Comparison of ENCODE assay signal across 8 mouse cellular contexts in the genomic region with DNA sequence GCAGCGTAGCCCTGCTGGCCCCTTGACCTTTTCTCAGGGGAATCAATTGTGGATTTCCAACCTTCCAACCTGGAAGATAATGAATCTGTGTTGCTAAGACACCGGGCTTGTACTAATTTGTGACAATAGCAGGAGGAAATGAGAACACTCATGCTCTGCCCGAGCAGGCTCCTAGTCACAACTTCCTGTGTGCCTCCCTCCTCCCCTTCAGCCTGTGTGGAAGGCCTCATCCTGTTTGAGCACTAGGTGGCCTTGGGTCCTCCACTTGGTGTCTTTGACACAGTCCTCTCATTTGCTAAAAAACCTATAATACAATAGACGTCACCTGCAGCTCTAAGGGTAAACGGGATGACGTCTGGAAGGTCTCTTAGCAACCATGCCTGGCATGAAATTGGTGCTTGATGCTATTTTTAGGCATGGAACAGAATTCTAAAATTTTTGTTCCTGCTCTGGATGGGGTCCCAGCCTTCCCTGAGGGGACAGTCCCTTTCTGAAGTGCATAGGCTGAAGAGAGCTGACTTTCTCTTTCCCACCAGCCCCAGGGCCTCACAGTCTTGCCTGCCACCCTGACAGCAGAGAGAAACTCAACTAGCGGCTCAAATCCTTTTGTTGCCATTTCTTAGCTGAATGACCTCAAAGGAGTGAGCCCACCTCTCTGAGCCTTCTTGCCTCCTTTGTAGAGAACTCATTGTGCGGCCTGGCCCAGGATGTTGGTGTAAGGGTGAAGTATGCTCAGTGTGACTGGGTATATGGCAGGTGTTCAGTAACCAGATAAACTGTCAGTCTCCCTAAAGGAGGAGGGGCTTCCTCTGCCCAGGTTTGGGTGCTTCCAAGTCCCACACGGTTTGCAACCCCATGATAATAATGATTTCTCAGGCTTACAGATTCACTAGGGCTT.
DNase-seq lines count a peak whose midpoint lies in the region; ATAC-seq lines count a peak whose summit lies in the region.

No protein-coding gene starts in this region.

- 39% methylated on average over 9 of the region's 9 CpGs for WGBS in forebrain, embryonic 12.5 days
- 25% methylated on average over 9 of the region's 9 CpGs for WGBS in hindbrain, embryonic 16.5 days
- WGBS in midbrain, embryonic 12.5 days, result 32% methylated on average over 9 of the region's 9 CpGs

- no peaks in the 10 kb centered on the region for H3K27me3 ChIP-seq in forebrain, embryonic 12.5 days
- H3K27me3 ChIP-seq in hindbrain, embryonic 16.5 days (replicated peaks; ENCODE audit: control insufficient read depth, insufficient read depth, low read length), result no peaks in the 10 kb centered on the region
- peaks cover 8% of the 10 kb centered on the region; the same call in 1 of the 2 replicates for H3K27me3 ChIP-seq in midbrain, embryonic 12.5 days

- H3K9ac ChIP-seq in forebrain, embryonic 12.5 days, result no peak overlapping the region
- no peak overlapping the region for H3K9ac ChIP-seq in hindbrain, embryonic 16.5 days (ENCODE audit: low read depth, low read length)
- no peak overlapping the region for H3K9ac ChIP-seq in midbrain, embryonic 12.5 days (replicated peaks)

- no peak overlapping the region for H3K4me2 ChIP-seq in forebrain, embryonic 12.5 days
- no peak overlapping the region for H3K4me2 ChIP-seq in hindbrain, embryonic 16.5 days (ENCODE audit: low read length)
- H3K4me2 ChIP-seq in midbrain, embryonic 12.5 days (replicated peaks), result no peak overlapping the region

- H3K4me3 ChIP-seq in forebrain, embryonic 12.5 days (replicated peaks), result no peak overlapping the region
- H3K4me3 ChIP-seq in hindbrain, embryonic 16.5 days (ENCODE audit: low read length), result no peak overlapping the region
- no peak overlapping the region for H3K4me3 ChIP-seq in midbrain, embryonic 12.5 days

- H3K4me1 ChIP-seq in forebrain, embryonic 12.5 days, result peaks cover 23% of the 10 kb centered on the region
- peaks cover 11% of the 10 kb centered on the region for H3K4me1 ChIP-seq in hindbrain, embryonic 16.5 days (ENCODE audit: control insufficient read depth, insufficient read depth, low read depth, low read length)
- H3K4me1 ChIP-seq in midbrain, embryonic 12.5 days, result peaks cover 24% of the 10 kb centered on the region

- H3K36me3 ChIP-seq in forebrain, embryonic 12.5 days (replicated peaks), result no peaks in the 10 kb centered on the region
- no peaks in the 10 kb centered on the region for H3K36me3 ChIP-seq in hindbrain, embryonic 16.5 days (ENCODE audit: control insufficient read depth, insufficient read depth, low read length)
- H3K36me3 ChIP-seq in midbrain, embryonic 12.5 days, result no peaks in the 10 kb centered on the region

- peak overlapping the region; percentile 36; the same call in 1 of the 2 replicates for H3K27ac ChIP-seq in forebrain, embryonic 12.5 days
- 0 out of 2 replicates have a peak overlapping the region, but pooled peaks have one; percentile 24 for H3K27ac ChIP-seq in hindbrain, embryonic 16.5 days (ENCODE audit: low read depth, low read length)
- 0 out of 2 replicates have a peak overlapping the region, but pooled peaks have one; percentile 25 for H3K27ac ChIP-seq in midbrain, embryonic 12.5 days (replicated peaks)

- no peaks in the 10 kb centered on the region for H3K9me3 ChIP-seq in forebrain, embryonic 12.5 days
- H3K9me3 ChIP-seq in hindbrain, embryonic 16.5 days (ENCODE audit: control insufficient read depth, low read length), result no peaks in the 10 kb centered on the region
- H3K9me3 ChIP-seq in midbrain, embryonic 12.5 days, result no peaks in the 10 kb centered on the region

- DNase-seq in embryo, embryonic 11 days, result peak; percentile 35
- DNase-seq in embryo, embryonic 9.5 days (ENCODE audit: extremely low spot score), result no peak
- peak; percentile 10 to 26 for DNase-seq in B cell, adult 2 months
- DNase-seq in thymus, postnatal 25 days, result peak; percentile 68
- no peak for DNase-seq in adipocyte (ENCODE audit: low spot score)

- peak; percentile 30; the same call in 1 of the 2 replicates for ATAC-seq in forebrain, embryonic 12.5 days (ENCODE audit: low FRiP score)
- peak; percentile 29; the same call in 1 of the 2 replicates for ATAC-seq in hindbrain, embryonic 16.5 days
- ATAC-seq in midbrain, embryonic 12.5 days (ENCODE audit: low FRiP score, low read depth), result no peak

Comparison
In these comparisons a context has a peak if more than half of its experiments do, and no peak if none do; other contexts are left out.
1. DNase-seq: peak in embryo, embryonic 11 days (single experiment), B cell, adult 2 months (2 of 2) and thymus, postnatal 25 days (single experiment); none in embryo, embryonic 9.5 days (single experiment) and adipocyte (single experiment).
2. Peak in every context shown above with its lines, with median percentiles within 50 percentile points of each other: H3K27ac ChIP-seq.